Mouse (Mus musculus): ENCODE data around the gene Gm21677. TPM values are rescaled to one million over a fixed set of nuclear protein-coding genes. Genes with fewer than 3 reads are reported as not detected.
"Not testable (repeated sequence)": the region's sequence is repeated elsewhere in the genome, so short reads cannot be mapped to it uniquely, and the experiment has no call there.

Gene Gm21677
- total RNA-seq (2014; fragmentation: Nextera tagmentation), result not detected in 2 replicates
- not detected in 2 replicates for total RNA-seq (2017)
- polyA plus RNA-seq (2012), result not detected in 2 replicates

- not testable (repeated sequence) for H3K4me1 ChIP-seq (ENCODE audit: insufficient read depth, low read depth, low read length); H3K36me3 ChIP-seq (replicated peaks); H3K4me3 ChIP-seq (ENCODE audit: low read depth, low read length); H3K9me3 ChIP-seq (replicated peaks); H3K27me3 ChIP-seq (ENCODE audit: insufficient read depth, low read length); DNase-seq (ENCODE audit: low spot score); ATAC-seq (ENCODE audit: extremely low read depth, insufficient number of reproducible peaks, low FRiP score, poor library complexity, severe bottlenecking)
Observed at GRCm38 (mm10) chrY:3306349-3306748, at the start of gene Gm21677. TSS of gene Gm21677 (minus strand) at chrY:3306449.

DNA sequence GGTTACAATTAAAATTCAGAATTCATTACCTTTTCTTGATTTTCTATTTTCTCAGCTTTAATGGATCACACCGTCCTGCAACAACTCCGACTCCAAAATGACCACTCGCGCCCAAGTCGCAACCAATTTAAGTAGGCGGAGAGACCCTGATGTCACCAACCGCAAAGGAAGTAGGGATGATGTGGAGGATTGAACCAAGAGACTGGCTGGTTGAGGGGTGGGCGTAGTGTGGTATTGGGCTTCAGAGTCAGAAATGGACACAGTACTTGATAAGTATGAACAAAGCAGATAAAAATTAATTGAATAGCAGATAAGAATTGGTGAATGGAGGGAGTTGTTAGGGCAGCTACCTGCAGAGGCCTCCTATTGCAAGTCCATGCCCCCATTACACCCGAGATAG is 39.0 kb upstream of the Gm21677 start, which contains the start of gene Gm21693:
Gene Gm21693, minus strand, starts transcription at position 101 of the 400 bp plus-strand sequence.
- H3K36me3 ChIP-seq (replicated peaks); ATAC-seq (ENCODE audit: extremely low read depth, insufficient number of reproducible peaks, low FRiP score, poor library complexity, severe bottlenecking); H3K4me3 ChIP-seq (ENCODE audit: low read depth, low read length): not testable (repeated sequence)

GRCm38 (mm10) chrY:3340661-3341060 is 34.4 kb upstream of the Gm21677 start:
- H3K9me3 ChIP-seq (replicated peaks); DNase-seq (ENCODE audit: low spot score): not testable (repeated sequence)

More for the DNA sequence above, 39.0 kb upstream of the Gm21677 start, which contains the start of gene Gm21693:
- not testable (repeated sequence) for H3K4me1 ChIP-seq (ENCODE audit: insufficient read depth, low read depth, low read length); H3K27me3 ChIP-seq (ENCODE audit: insufficient read depth, low read length); DNase-seq (ENCODE audit: low spot score); H3K9me3 ChIP-seq (replicated peaks)

More at GRCm38 (mm10) chrY:3340661-3341060, 34.4 kb upstream of the Gm21677 start:
- H3K4me1 ChIP-seq (ENCODE audit: insufficient read depth, low read depth, low read length); H3K27me3 ChIP-seq (ENCODE audit: insufficient read depth, low read length); H3K4me3 ChIP-seq (ENCODE audit: low read depth, low read length); H3K36me3 ChIP-seq (replicated peaks); ATAC-seq (ENCODE audit: extremely low read depth, insufficient number of reproducible peaks, low FRiP score, poor library complexity, severe bottlenecking): not testable (repeated sequence)

Other genes with a start within 250 kb of the Gm21677 start
- not detected in 2 replicates for gene Gm21693, start 38.9 kb upstream of the Gm21677 start, total RNA-seq (2014; fragmentation: Nextera tagmentation)
- not detected in 2 replicates for gene Gm21693, start 38.9 kb upstream of the Gm21677 start, total RNA-seq (2017)
- not detected in 2 replicates for gene Gm21693, start 38.9 kb upstream of the Gm21677 start, polyA plus RNA-seq (2012)
- gene Gm21704, start 103.7 kb upstream of the Gm21677 start, total RNA-seq (2014; fragmentation: Nextera tagmentation), result not detected in 2 replicates
- gene Gm21704, start 103.7 kb upstream of the Gm21677 start, total RNA-seq (2017), result not detected in 2 replicates
- not detected in 2 replicates for gene Gm21704, start 103.7 kb upstream of the Gm21677 start, polyA plus RNA-seq (2012)
- not detected in 2 replicates for gene Gm21708, start 103.7 kb upstream of the Gm21677 start, total RNA-seq (2014; fragmentation: Nextera tagmentation)
- gene Gm21708, start 103.7 kb upstream of the Gm21677 start, total RNA-seq (2017), result not detected in 2 replicates
- gene Gm21708, start 103.7 kb upstream of the Gm21677 start, polyA plus RNA-seq (2012), result not detected in 2 replicates

Measured in G1E (cell line).